Comparison of ENCODE assay signal across 9 mouse cellular contexts in genomic region chr11:75549658-75550111, GRCm38 (mm10). TPM values are rescaled to one million over a fixed set of nuclear protein-coding genes. Genes with fewer than 3 reads are reported as not detected.
DNase-seq lines count a peak whose midpoint lies in the region; ATAC-seq and TF ChIP-seq lines count a peak whose summit lies in the region.
"Had no signal": no experiment of that assay in that cellular context is flagged by ENCODE, and none has a peak within 500 bp of the region (broad histone marks: within the 10 kb centered on the region; RNA-seq: fewer than 3 reads in every experiment).

No protein-coding gene starts in this region.

- DNase-seq in cerebellum, postnatal 14 days = peak; percentile 25 to 50
- no peak for DNase-seq in cerebellum, postnatal 10 days
- DNase-seq in testis, postnatal 14 days (ENCODE audit: low spot score) = no peak
- DNase-seq in T-cell, adult 2 months (ENCODE audit: low spot score) = no peak
- no peak for DNase-seq in urinary bladder, postnatal 14 days (ENCODE audit: low spot score)
- no peak for DNase-seq in layer of hippocampus, adult 11-12 months (ENCODE audit: low spot score)

- H3K9ac ChIP-seq in liver, embryonic 16.5 days (ENCODE audit: low read depth, low read length) = no peak overlapping the region
- H3K9ac ChIP-seq: liver, embryonic 15.5 days had no signal

- H3K9me3 ChIP-seq in liver, embryonic 16.5 days (replicated peaks; ENCODE audit: control insufficient read depth, low read length) = no peaks in the 10 kb centered on the region
- H3K9me3 ChIP-seq: liver, embryonic 15.5 days had no signal

- no peak for TF ChIP-seq CTCF in testis, adult 2 months (IDR thresholded peaks at IDR 0.05; ENCODE audit: control insufficient read depth, insufficient read depth, insufficient replicate concordance, low read depth, low read length)

- H3K4me2 ChIP-seq in liver, embryonic 16.5 days (ENCODE audit: low read depth, low read length) = no peak overlapping the region
- H3K4me2 ChIP-seq: liver, embryonic 15.5 days had no signal

- WGBS in liver, embryonic 16.5 days (ENCODE audit: insufficient replicate concordance) = 55% methylated on average over 5 of the region's 5 CpGs

- no peaks in the 10 kb centered on the region for H3K27me3 ChIP-seq in testis, adult 2 months (ENCODE audit: control insufficient read depth, insufficient read depth, low read length)
- H3K27me3 ChIP-seq in liver, embryonic 16.5 days (ENCODE audit: control insufficient read depth, insufficient read depth, low read depth, low read length) = no peaks in the 10 kb centered on the region
- H3K27me3 ChIP-seq: liver, embryonic 15.5 days had no signal

- ATAC-seq in liver, embryonic 16.5 days (ENCODE audit: low read depth) = peak; percentile 37

- no peak for TF ChIP-seq POLR2A in testis, adult 2 months (IDR thresholded peaks at IDR 0.05; ENCODE audit: control insufficient read depth, low read depth, low read length)

- H3K4me1 ChIP-seq in testis, adult 2 months (ENCODE audit: control insufficient read depth, insufficient read depth, low read length) = peaks cover 6% of the 10 kb centered on the region; the same call in 1 of the 2 replicates
- peaks cover 18% of the 10 kb centered on the region for H3K4me1 ChIP-seq in liver, embryonic 16.5 days (ENCODE audit: control insufficient read depth, low read depth, low read length)

- H3K27ac ChIP-seq in testis, adult 2 months (ENCODE audit: control insufficient read depth, insufficient read depth, low read depth, low read length) = 0 out of 2 replicates have a peak overlapping the region, but pooled peaks have one; percentile 7
- H3K27ac ChIP-seq in liver, embryonic 16.5 days (ENCODE audit: low read length) = no peak overlapping the region

- H3K4me3 ChIP-seq in testis, adult 2 months (ENCODE audit: control insufficient read depth, low read depth, low read length) = no peak overlapping the region
- no peak overlapping the region for H3K4me3 ChIP-seq in liver, embryonic 16.5 days (ENCODE audit: low read depth, low read length)
- H3K4me3 ChIP-seq: liver, embryonic 15.5 days had no signal

- no peaks in the 10 kb centered on the region; the same call in 1 of the 2 replicates for H3K36me3 ChIP-seq in testis, adult 2 months (ENCODE audit: control insufficient read depth, insufficient read depth, low read length)
- H3K36me3 ChIP-seq in liver, embryonic 16.5 days (ENCODE audit: control insufficient read depth, insufficient read depth) = no peaks in the 10 kb centered on the region
- H3K36me3 ChIP-seq: liver, embryonic 15.5 days had no signal

RNA-seq across cellular contexts. Expression of gene Slc43a2, which starts 18.2 kb away (rescaled TPM):
- 23.0 and 27.1 TPM in 2 replicates for polyA plus RNA-seq in testis, adult 2 months (2012; rRNA removed)
- 4.4 and 4.5 TPM in 2 replicates for polyA plus RNA-seq in liver, embryonic 16.5 days (2015; fragmentation: Nextera tagmentation; extraction: Ambion mirVana)

RNA-seq across cellular contexts. Expression of gene Scarf1, which starts 36.3 kb away (rescaled TPM):
- 0.64 and 0.77 TPM in 2 replicates for polyA plus RNA-seq in testis, adult 2 months (2012; rRNA removed)
- 2.5 and 3.4 TPM in 2 replicates for polyA plus RNA-seq in liver, embryonic 16.5 days (2015; fragmentation: Nextera tagmentation; extraction: Ambion mirVana)

RNA-seq across cellular contexts. Expression of gene Pitpna, which starts 38.2 kb away (rescaled TPM):
- polyA plus RNA-seq in testis, adult 2 months (2012; rRNA removed) = 39.4 and 41.3 TPM in 2 replicates
- polyA plus RNA-seq in liver, embryonic 16.5 days (2015; fragmentation: Nextera tagmentation; extraction: Ambion mirVana) = 23.8 and 25.4 TPM in 2 replicates

RNA-seq across cellular contexts. Expression of gene Rilp, which starts 39.8 kb away (rescaled TPM):
- 0.58 and 0.94 TPM in 2 replicates for polyA plus RNA-seq in testis, adult 2 months (2012; rRNA removed)
- 3.8 and 4.7 TPM in 2 replicates for polyA plus RNA-seq in liver, embryonic 16.5 days (2015; fragmentation: Nextera tagmentation; extraction: Ambion mirVana)

Comparison
In these comparisons a context has a peak if more than half of its experiments do, and no peak if none do; other contexts are left out.
1. DNase-seq: peak in cerebellum, postnatal 14 days (2 of 2); none in cerebellum, postnatal 10 days (0 of 2), testis, postnatal 14 days (single experiment), T-cell, adult 2 months (single experiment), urinary bladder, postnatal 14 days (single experiment) and layer of hippocampus, adult 11-12 months (single experiment).